Mouse (Mus musculus) layer of hippocampus, postnatal 36 days (tissue): ENCODE measurements around the gene Rec114. TPM values are rescaled to one million over a fixed set of nuclear protein-coding genes. Genes with fewer than 3 reads are reported as not detected.

Experiments used
- DNase-seq, 2 experiments: peaks; one replicate each; pipeline ENCODE4 v3.0.0; 2022
- total RNA-seq, 2 experiments: library from RNA; stranded (reverse); gene quantifications; 2 replicates each; pipeline ENCODE4 v1.2.3; 2021

The Rec114 gene
- not detected for total RNA-seq

- no peak for DNase-seq
These were observed at the start of gene Rec114 for GRCm38 (mm10) chr9:58743702-58744248. TSS of gene Rec114 (minus strand) at chr9:58743964.

- DNase-seq, result no peak
These were observed 45.7 kb upstream of the Rec114 start for GRCm38 (mm10) chr9:58789476-58789875.

GRCm38 (mm10) chr9:58775363-58775762, 31.6 kb upstream of the Rec114 start:
- DNase-seq, result no peak

GRCm38 (mm10) chr9:58774761-58775160, 31.0 kb upstream of the Rec114 start:
- DNase-seq, result no peak

- DNase-seq, result no peak
These were observed 26.2 kb upstream of the Rec114 start for GRCm38 (mm10) chr9:58769943-58770342.

GRCm38 (mm10) chr9:58766959-58767955, 23.5 kb upstream of the Rec114 start:
- no peak for DNase-seq

- DNase-seq, result no peak
These were observed 20.6 kb upstream of the Rec114 start for GRCm38 (mm10) chr9:58764354-58764753.

GRCm38 (mm10) chr9:58763114-58763513, 19.4 kb upstream of the Rec114 start:
- DNase-seq, result no peak

- DNase-seq, result no peak
These were observed 18.3 kb upstream of the Rec114 start for GRCm38 (mm10) chr9:58762086-58762485.

GRCm38 (mm10) chr9:58758754-58759153, 15.0 kb upstream of the Rec114 start:
- no peak for DNase-seq

- DNase-seq, result no peak
These were observed 12.8 kb upstream of the Rec114 start for GRCm38 (mm10) chr9:58756371-58757132.

GRCm38 (mm10) chr9:58753606-58754005, 9.8 kb upstream of the Rec114 start:
- no peak for DNase-seq

- DNase-seq, result no peak
These were observed 4.4 kb upstream of the Rec114 start for GRCm38 (mm10) chr9:58748142-58748541.

- DNase-seq, result no peak
These were observed 3.6 kb upstream of the Rec114 start for GRCm38 (mm10) chr9:58747328-58747755.

GRCm38 (mm10) chr9:58742692-58743091, 1.1 kb downstream of the Rec114 start:
- DNase-seq, result no peak

GRCm38 (mm10) chr9:58741369-58741768, 2.4 kb downstream of the Rec114 start:
- no peak for DNase-seq

- no peak for DNase-seq
These were observed 4.0 kb downstream of the Rec114 start for GRCm38 (mm10) chr9:58739791-58740190.

- no peak for DNase-seq
These were observed 20.6 kb downstream of the Rec114 start for GRCm38 (mm10) chr9:58723165-58723564.

GRCm38 (mm10) chr9:58722151-58722550, 21.6 kb downstream of the Rec114 start:
- no peak for DNase-seq

- no peak for DNase-seq
These were observed 22.7 kb downstream of the Rec114 start for GRCm38 (mm10) chr9:58721021-58721420.

- no peak for DNase-seq
These were observed 23.6 kb downstream of the Rec114 start for GRCm38 (mm10) chr9:58720167-58720566.

GRCm38 (mm10) chr9:58719471-58719870, 24.3 kb downstream of the Rec114 start:
- no peak for DNase-seq

GRCm38 (mm10) chr9:58718964-58719363, 24.8 kb downstream of the Rec114 start:
- no peak for DNase-seq
